Comparison of ENCODE assay signal across 8 mouse cellular contexts in genomic region chr2:35288758-35289635, GRCm38 (mm10). TPM values are rescaled to one million over a fixed set of nuclear protein-coding genes. Genes with fewer than 3 reads are reported as not detected.
DNase-seq lines count a peak whose midpoint lies in the region; ATAC-seq lines count a peak whose summit lies in the region.

No protein-coding gene starts in this region.

- no peak overlapping the region for H3K27ac ChIP-seq in forebrain, embryonic 15.5 days (replicated peaks)
- H3K27ac ChIP-seq in hindbrain, embryonic 15.5 days (replicated peaks) = no peak overlapping the region

- no peaks in the 10 kb centered on the region for H3K9me3 ChIP-seq in forebrain, embryonic 15.5 days
- no peaks in the 10 kb centered on the region for H3K9me3 ChIP-seq in hindbrain, embryonic 15.5 days

- ATAC-seq in forebrain, embryonic 15.5 days (replicated peaks) = peak; percentile 64
- peak; percentile 60 for ATAC-seq in hindbrain, embryonic 15.5 days (ENCODE audit: low FRiP score, low read depth)

- no peak overlapping the region for H3K9ac ChIP-seq in forebrain, embryonic 15.5 days (replicated peaks)
- H3K9ac ChIP-seq in hindbrain, embryonic 15.5 days = no peak overlapping the region

- peak; percentile 88 for DNase-seq in NIH3T3 (ENCODE audit: low read depth)
- DNase-seq in cerebellum, adult 11 months = peak; percentile 73
- DNase-seq in layer of hippocampus, postnatal 25 days (ENCODE audit: extremely low spot score in 1 of 2, low spot score in 1 of 2) = peak; percentile 71 to 95
- DNase-seq in mesoderm, embryonic 11.5 days (ENCODE audit: low read depth, low spot score) = peak; percentile 80
- peak; percentile 69 for DNase-seq in right cerebral cortex, postnatal 25 days
- DNase-seq in yolk sac, embryonic 10.5 days (ENCODE audit: low spot score) = peak; percentile 47

- H3K4me3 ChIP-seq in forebrain, embryonic 15.5 days = no peak overlapping the region
- H3K4me3 ChIP-seq in hindbrain, embryonic 15.5 days = no peak overlapping the region

- WGBS in forebrain, embryonic 15.5 days = 37% methylated on average over 13 of the region's 13 CpGs
- whole genome bisulfite sequencing in hindbrain, embryonic 15.5 days = 41% methylated on average over 13 of the region's 13 CpGs

- H3K4me2 ChIP-seq in forebrain, embryonic 15.5 days (replicated peaks) = no peak overlapping the region
- no peak overlapping the region for H3K4me2 ChIP-seq in hindbrain, embryonic 15.5 days

- H3K27me3 ChIP-seq in forebrain, embryonic 15.5 days = 0 out of 2 replicates have a peak, but pooled peaks cover under 1% of the 10 kb centered on the region
- H3K27me3 ChIP-seq in hindbrain, embryonic 15.5 days = peaks cover 7% of the 10 kb centered on the region; the same call in 1 of the 2 replicates

- H3K36me3 ChIP-seq in forebrain, embryonic 15.5 days = no peaks in the 10 kb centered on the region
- no peaks in the 10 kb centered on the region for H3K36me3 ChIP-seq in hindbrain, embryonic 15.5 days

- H3K4me1 ChIP-seq in forebrain, embryonic 15.5 days = no peaks in the 10 kb centered on the region
- no peaks in the 10 kb centered on the region for H3K4me1 ChIP-seq in hindbrain, embryonic 15.5 days (replicated peaks)

RNA-seq across cellular contexts. Expression of gene Gsn, which starts 32.8 kb away (rescaled TPM):
- 18.0 and 18.1 TPM in 2 replicates for polyA plus RNA-seq in forebrain, embryonic 15.5 days (2015; fragmentation: Nextera tagmentation; extraction: Ambion mirVana)
- 24.4 and 27.4 TPM in 2 replicates for polyA plus RNA-seq in hindbrain, embryonic 15.5 days (2015; fragmentation: Nextera tagmentation; extraction: Ambion mirVana)
- total RNA-seq in layer of hippocampus, postnatal 25 days (2021) = 100 to 1,000 TPM; 114 to 138 TPM

RNA-seq across cellular contexts. Expression of gene Stom, which starts 47.8 kb away (rescaled TPM):
- 9.9 and 10.9 TPM in 2 replicates for polyA plus RNA-seq in forebrain, embryonic 15.5 days (2015; fragmentation: Nextera tagmentation; extraction: Ambion mirVana)
- polyA plus RNA-seq in hindbrain, embryonic 15.5 days (2015; fragmentation: Nextera tagmentation; extraction: Ambion mirVana) = 22.2 and 25.2 TPM in 2 replicates
- total RNA-seq in layer of hippocampus, postnatal 25 days (2021) = 1 to 10 TPM; 8.0 to 8.9 TPM
